Mouse (Mus musculus) ovary, adult 18-20 months (tissue): ENCODE measurements around the gene Prickle4.
A peak's percentile ranks its signal among the peaks of the same experiment; 100 is the strongest.

Experiments
- DNase-seq: peaks from one replicate; pipeline ENCODE4 v3.0.0; 2022; ENCODE audit warnings: low spot score, mixed read lengths

Gene Prickle4

DNA sequence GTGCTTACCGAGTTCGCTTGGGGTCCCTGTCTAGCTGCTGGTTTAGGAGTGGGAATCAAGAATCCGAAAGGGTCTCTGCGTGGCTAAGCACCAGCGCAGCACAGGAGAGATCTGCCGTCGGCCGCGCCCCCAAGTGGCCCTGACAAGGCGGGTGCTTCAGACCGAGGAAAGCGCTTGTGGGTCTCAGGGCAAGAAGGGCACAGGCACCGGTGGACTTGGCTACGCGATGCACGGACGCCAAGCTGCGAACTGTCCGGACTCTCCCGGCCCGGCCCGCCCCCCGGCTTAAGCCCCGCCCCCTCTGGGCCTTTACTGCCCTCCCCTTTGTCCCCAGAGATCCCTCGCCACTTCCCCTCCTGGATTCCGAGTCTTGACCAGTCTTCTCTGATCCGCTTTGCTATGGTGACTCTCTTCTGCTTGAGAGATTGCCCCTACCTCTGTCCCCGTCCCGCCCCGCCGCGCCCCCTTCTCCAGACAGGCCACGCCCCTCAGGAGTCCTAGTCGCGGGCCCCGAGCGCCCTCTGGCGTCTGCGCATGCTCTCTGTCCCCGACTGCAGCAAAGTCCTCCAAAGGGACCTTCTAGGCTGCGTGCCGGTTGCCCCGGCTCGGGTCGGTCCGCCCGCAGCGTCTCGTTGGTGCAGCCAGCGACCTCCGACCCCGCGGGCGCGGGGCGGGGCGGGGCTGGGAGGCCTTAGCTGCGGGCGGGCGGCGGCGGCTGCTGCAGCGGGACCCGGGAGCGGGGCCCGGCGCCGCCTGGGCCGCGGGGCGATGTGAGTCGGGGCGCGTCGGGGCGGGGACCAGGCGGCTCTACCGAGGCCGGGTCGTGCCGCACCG is at the start of gene Prickle4:
Gene Prickle4, minus strand, starts transcription at position 234 of the 834 bp plus-strand sequence.
- DNase-seq = peak; percentile 95

DNA sequence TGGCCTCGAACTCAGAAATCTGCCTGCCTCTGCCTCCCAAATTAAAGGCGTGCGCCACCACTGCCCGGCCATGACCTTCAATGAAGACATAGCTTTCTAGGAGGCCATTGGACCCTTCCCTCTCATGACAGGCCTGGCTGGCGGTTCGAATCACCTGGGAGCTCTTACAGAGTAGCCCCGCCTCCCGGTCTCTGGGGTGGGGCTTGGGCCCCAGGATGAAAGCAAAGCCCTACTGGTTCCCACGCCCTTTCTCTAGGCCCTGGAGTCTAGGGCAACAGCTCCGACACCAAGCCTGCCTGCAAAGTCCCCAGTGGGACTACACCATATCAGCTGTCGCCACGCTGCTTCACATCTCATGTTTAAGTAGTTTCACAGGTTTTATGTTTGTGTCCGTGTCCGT is 49.5 kb upstream of the Prickle4 start:
- no peak for DNase-seq

DNA sequence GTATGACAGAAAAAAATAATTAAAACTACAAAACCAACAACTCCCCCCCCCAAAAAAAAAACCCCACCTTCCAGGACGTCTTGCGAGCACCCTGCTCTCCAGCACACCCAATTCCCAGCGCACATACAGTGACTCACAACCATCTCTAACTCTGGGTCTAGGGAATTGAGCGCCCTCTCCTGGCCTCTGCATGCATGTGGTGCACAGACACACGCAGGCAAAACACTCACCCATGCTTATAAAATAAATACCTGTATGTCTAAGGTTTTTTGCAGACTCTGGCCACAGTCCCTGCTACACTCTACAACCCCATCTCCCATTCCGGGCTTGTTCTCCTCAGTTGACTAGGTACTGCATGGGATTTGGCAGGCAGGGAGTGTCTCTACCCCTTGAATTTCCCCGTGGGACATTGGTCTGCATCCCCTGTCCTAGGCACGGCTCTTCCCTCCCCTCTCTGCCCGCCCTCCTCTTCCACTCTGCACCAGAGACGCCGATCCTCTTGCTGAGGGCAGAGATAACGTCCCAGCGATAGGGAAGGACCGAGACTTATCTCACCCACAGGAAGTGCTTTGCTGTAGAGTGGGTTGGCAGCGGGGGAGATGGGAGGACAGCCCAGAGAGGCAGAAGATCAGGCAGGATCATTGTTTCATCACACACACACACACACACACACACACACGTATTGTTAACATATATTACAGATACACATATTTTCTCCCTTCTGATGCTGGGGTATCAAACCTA is 48.6 kb upstream of the Prickle4 start:
- no peak for DNase-seq

DNA sequence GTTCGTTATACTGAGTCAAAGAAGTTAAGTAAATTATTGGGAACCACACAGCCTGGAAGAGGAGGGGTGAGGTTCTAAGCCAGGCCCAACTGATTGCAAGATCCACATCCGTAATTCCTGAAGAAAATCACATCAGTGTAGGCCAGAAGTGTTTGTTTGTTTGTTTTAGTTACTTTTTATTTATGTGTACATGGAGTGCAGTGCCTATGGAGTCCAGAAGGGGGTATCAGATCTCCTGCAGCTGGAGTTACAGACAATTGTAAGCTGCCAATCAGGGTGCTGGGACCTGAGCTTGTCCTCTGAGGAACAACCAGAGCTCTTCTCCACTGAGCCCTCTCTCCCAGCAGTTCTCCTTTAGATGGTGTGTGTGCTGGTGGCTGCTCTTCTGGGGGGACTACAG is 45.6 kb upstream of the Prickle4 start:
- DNase-seq = no peak

DNA sequence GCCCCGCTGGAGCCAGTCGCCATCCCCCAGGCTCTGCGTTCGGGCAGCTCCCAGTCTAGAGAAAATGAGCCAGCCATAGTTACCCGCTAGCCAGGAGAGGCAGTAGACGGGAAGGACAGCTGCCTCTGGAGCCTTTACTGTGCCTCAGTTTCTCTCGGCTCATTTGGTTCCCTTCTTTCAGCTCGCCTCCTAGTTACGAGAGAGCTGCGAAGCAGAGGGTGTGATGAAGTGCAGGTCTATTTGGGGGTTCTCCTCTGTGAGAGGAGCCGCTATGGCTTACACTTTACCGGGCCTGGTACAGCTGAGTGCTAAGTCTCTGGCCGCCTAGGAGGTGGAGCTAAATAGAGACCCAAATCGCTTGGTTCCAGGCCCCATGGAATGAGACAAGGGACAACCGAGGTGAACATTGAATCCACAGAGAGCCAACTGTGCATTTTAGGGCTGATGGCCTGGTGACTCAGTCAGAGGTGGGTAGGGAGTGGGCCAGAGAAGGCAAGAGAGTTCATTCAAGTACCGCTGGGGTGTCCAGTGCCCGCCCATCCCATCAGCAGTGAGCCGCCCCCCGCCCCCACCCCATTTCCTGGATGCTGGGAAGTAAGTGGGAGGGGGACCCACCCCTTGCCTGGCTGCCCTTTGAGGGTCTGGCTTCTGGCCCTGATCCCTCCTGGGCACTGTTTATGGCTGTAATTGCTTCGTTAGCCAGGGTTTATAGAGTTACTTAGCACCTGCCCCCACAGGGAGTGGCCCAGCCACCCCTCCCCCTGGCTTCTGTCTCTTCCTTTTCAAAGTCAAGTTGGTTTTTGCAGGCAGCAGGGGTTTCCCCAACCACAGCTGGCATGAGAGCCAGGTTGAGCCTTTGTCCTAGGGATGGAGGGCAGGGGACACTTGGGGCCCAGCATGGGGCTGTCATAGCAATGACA is 44.6 kb upstream of the Prickle4 start:
- DNase-seq = no peak

DNA sequence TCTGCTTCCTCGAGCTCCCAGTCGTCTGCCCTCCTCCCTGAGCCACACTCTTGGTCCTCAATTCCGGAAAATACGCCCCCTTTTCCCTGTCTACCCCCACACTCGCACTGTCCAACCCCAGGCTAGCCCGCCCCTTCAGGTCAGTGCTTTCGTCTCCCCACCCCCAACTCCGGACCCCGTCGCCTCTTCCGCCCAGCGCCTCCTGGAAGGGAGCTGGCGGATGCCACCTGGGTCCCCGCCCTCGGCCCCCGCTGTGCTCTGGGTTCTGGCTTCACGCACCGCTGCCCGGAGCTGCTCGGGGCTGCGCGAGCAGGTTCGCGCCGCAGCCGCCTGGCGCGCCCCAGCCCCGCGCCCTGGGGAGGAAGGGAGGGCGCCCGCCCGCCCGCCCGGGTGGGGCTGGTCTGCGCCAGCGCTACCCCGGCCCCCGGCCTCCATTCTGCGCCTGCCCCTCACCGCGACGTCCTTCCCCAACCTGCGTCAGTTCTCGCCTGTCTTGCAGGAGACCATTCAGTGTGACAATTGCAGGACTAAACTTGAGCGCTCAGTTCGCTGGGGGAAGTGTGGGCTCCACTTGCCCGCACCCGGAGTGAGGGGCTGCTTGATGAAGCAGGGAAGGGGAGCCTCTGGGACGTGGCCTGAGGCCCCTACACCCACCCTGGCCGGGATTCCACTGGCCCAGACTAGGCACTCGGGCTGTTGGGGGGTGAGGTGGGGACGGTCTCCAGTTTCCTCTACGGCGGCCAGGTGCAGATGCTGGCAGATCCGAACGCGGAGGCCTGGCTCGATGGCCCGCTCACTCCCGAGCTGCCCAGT is 43.7 kb upstream of the Prickle4 start:
- peak; percentile 51 for DNase-seq

DNA sequence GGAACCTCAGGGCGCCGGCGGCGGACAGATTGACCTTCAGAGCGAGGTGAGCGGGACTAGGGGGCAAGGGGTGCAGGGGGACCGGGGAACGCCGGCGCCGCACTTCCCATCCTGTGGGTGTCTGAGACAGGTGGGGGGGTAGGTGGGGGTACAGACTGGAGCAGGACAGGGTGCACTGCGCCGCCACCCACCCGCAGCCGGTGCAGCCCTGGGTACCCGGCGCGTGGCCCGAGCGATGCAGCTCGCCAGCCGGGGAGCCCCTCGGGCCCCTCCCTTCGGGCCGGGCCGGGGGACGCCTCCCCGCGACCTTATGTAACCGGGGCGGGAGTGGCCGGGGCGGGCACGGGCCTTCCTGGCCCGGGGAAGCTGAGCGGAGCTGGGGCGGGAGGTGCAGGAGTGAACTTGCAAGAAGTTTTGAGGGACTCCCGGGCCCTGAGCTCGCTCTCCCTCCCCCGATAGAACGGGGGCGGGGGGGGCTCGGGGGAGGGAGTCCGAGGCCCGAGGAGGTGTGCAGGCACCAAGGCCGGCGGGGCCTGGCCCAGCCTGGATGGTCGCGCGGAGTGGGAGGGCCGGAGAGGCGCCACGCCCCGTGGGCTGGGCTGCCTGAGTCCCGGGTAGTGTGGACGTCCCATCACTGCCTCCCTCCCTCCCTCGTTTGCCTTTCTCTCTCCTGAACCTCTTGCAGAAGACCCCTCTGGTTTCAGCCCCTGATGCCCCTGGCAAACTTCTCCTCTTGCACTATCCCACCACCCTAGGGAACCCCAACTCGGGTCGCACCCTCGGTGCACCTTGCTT is 42.9 kb upstream of the Prickle4 start:
- peak; percentile 90 for DNase-seq

DNA sequence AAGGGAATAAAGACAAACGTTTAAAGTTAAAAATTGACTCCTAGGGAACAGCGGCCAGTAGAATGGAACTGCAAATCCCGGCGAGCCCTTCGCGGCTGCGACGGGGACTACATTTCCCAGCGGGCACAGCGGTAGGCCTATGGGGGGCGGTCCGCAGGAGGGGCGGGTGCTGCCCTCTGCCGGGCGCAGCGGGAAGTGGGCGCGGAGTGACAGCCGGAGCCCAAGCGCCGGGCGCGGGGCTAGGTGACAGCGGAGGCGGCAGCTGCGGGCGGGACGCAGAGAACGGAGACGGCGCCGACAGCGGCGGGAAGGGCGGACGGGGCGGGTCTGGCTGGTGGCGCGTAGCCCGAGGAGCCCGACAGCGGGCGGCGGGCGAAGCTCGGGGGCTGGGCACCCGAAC is 42.3 kb upstream of the Prickle4 start, which contains the start of gene Tfeb:
Gene Tfeb, plus strand, starts transcription at position 175 of the 400 bp plus-strand sequence.
- DNase-seq = peak; percentile 87

DNA sequence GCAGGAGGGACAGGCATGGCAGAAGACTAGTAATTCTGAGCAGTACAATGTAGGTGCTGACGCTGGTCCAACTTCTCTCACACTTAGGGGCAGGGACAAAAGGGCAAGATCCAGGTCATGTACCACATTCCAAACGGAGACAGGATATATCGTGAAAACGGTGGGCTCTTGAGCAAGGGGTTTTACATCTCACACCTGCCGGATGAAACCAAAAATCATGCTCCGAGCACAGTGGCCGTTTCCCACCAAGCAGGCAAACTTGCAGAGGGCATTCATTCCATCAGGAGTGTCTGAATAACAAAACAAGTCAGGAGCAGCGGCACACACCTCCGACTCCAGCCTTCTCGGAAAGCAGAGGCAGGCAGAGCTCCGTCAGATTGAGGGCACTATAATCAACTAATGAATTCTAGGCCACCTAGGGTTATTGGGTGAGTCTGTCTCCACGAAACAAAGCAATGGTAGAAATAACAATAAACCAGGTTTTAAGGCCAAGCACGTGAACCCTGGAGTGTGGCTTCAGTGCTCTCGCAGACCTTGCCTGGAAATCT is 41.1 kb upstream of the Prickle4 start:
- no peak for DNase-seq

DNA sequence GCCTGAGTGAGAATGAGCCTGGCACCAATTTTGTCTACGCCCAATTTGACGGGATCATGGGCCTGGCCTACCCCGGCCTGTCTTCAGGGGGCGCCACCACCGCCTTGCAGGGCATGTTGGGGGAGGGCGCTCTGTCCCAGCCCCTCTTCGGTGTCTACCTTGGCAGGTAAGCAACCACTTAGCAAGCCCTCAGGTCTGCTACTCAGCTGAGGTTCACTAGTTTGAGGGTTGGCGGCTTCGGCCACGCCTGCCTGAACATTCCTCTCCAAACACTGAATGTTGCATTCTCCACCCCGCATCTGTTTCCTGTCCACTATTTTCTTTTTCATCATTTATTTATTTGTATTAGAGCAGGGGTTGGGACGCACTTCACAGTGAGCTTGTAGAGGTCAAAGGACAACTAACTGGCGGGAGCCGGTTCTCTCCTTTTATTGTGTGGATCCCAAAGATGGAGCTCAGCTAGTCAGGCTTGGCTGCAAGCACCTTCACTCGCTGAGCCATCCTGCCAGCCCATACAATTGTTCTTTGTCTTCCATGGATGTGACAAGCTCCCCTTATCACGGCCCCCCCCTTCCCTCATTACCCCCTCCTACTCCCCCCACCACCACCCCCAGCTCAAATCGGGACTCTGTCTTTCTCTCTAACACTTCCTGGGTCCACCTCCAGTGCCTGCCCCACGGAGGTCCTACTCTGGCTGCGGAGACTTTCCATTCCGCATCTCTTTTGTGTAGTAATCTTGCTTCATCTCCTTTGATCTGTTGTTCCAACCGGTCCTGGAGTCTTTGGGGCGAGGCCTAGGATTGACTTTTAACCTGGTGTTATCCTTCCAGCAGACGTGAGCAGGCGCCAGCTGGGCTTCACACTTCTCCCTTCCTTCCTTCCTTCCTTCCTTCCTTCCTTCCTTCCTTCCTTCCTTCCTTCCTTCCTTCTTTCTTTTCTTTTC is 36.4 kb upstream of the Prickle4 start:
- no peak for DNase-seq

DNA sequence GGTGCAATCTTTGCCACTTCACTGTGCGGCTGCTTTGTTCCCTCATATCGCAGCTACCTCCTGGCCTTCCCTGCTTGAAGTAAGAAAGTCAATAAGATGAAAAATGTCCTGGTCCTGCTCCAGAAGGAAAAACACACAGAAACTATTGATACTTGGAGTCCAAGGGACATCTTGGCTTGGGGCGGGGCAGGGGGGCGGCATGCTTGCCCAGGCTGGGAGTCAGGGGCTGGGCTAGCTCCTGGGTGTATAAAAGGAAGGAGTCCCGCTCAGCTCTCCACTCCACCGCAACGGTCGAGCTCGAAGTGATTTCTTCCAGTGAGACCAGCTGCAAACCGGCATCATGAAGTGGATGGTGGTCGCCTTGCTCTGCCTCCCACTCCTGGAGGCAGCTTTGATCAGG is 32.0 kb upstream of the Prickle4 start, which contains the start of gene Pgc:
Gene Pgc, plus strand, starts transcription at position 277 of the 400 bp plus-strand sequence.
- no peak for DNase-seq

DNA sequence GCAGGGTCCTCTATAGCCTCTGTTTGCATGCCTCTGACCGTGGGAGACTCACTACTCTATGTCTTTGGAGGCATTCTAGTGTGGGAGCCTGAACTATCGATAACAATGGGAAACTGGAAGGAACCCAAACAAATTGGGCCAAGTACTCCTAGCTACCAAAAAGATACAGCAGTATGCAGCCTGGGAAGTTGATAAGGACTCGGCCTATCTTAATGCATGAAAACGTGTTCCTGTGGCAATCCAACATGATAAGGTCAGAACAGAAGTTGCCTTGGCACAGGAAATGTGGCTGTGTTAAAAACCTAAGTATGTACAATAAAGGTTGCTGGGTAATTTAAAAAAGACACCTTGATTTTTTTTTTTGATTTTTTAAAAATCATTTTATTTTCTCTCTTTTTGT is 26.6 kb upstream of the Prickle4 start:
- no peak for DNase-seq

DNA sequence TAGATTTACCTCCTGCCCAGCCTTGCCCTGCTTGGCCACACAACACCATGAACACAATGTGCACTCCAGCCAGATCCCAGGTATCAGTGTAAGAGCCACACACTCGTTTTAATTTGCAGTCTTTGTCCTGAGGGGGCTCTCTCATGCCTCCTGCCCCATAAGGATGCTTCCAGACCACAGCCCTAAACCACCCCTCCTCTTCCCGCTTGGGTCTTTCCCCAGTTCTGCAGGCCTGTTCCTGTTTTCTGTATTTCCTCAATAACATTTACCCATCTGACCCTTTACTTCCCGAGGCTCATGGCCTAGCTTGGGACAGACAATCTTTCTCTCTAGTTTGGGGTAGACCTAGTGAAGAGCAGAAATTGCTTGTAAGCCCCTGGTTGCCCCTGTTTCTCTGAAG is 20.5 kb upstream of the Prickle4 start:
- no peak for DNase-seq

DNA sequence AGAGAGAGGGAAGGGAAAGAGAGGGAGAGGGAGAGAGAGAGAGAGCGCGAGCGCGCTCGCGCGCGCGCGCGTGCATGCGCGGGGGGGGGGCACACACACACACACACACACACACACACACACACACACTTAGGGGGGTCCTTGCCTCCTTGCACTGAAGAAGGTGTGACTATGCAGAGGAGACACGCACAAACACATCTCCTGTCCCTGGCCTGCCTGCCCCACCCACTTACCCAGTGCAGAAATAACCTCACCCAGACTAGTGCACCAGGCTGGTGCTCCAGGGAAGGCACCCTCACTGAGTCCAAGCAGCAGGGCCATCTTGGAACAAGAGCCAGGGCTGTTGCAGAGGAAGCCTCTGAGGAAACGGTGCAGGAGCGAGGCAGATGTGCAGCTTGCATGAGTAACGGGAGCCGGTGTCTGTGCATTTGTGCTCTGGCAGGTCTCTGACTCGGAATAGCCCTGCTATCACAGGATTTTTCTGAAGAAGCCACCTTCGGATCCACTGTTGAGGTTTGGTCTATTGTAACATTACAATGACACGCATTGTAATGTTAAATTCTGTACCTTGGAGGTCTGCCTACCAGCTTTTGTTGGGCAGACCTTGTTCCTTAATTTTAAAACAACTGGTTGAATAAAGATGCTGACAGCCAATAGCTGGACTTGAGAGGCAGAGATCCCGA is 18.5 kb upstream of the Prickle4 start:
- no peak for DNase-seq

DNA sequence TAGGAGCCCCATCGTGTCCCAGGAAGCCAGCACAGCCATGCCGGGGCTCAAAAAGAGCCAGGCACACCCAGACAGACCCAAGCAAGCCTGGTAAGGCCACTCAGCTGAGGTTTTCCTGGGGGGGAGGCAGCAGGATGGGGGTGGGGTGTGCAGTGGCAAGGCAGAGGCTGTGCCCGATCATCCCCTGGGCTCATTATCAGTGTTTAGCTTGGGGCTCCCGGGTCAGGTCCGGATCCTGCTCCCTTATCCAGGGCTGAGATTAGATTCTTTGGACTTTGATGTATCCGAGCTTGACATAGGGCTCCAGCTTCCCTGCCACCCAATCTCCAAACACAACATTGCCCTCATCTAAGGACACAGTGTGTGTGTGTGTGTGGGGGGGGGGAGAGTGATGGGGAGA is 17.3 kb upstream of the Prickle4 start:
- no peak for DNase-seq

DNA sequence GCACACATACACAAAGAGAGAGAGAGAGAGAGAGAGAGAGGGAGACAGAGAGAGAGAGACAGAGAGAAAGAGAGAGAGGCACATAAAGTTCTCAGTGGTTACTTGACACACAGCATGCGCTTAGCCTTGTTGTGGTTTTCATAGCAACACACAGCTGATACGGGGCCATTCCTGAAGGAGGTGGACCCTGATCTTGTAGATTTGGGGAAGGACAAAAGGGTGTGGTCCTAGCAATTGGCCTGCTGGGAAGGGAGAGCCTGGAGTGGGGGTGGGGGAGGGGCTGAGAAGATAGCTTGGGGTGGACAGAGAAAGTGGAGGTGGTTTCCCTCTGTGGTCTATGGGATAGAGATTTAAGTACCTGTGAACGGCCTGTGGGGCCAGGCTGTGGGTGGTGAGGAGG is 15.5 kb upstream of the Prickle4 start:
- no peak for DNase-seq

DNA sequence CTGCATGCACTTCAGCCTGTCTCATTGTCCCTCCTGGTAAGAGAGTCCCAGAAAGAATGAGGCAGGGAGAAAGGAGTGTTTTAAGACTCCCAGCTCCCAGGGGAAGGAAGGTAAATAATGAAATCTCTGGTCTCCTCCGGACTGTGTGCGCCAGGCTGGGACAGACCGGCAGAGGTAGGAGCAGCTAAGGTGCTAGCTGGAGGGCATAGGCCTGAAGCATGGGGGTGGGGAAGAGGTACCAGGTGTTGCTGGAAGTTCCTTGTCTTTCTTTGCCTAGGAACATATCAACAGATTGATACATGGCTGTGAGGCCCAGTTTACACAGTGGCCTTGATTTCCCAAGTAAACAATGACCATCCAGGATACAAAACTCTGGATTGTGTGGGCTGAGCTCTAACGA is 14.4 kb upstream of the Prickle4 start:
- no peak for DNase-seq

DNA sequence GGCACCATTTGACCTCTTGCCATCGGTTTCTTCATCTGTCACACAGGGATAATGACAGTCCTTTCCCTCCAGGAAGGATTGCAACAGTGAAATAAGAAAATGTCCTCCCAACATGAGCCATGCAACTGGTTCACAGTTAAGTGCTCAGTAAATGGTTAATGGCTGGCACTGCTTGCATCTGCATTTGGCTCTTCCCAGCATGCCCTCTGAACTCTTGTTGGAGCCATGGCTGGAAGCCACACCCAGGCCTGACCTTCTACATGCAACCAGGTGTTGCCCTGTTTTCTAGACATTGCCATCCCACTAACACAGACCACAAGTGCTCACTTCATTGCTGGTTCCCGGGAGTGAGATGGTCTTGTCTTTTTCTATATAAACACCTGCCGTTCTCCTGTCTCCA is 13.4 kb upstream of the Prickle4 start:
- no peak for DNase-seq
